Mouse (Mus musculus) frontal cortex, postnatal 36 days (tissue): ENCODE data around the gene Cdh6.

Source experiments
- DNase-seq, 2 experiments: peaks; one replicate each; pipeline ENCODE4 v3.0.0; 2022; ENCODE audit warnings: low spot score in 2 of 2

Cdh6 gene

GRCm38 (mm10) chr15:13165094-13165885 is 8.2 kb downstream of the Cdh6 start:
- DNase-seq: no peak

- DNase-seq: no peak
These were observed 17.7 kb downstream of the Cdh6 start for GRCm38 (mm10) chr15:13155820-13156219.

- no peak for DNase-seq
These were observed 18.1 kb downstream of the Cdh6 start for GRCm38 (mm10) chr15:13155418-13155817.

GRCm38 (mm10) chr15:13141983-13142382 is 31.5 kb downstream of the Cdh6 start:
- no peak for DNase-seq

- peak in 1 of 2 experiments; percentile 36 for DNase-seq
These were observed 33.8 kb downstream of the Cdh6 start for GRCm38 (mm10) chr15:13139662-13140061.

- DNase-seq: no peak
These were observed 36.3 kb downstream of the Cdh6 start for GRCm38 (mm10) chr15:13137166-13137565.

GRCm38 (mm10) chr15:13134086-13134485 is 39.4 kb downstream of the Cdh6 start:
- no peak for DNase-seq

- DNase-seq: no peak
These were observed 40.1 kb downstream of the Cdh6 start for GRCm38 (mm10) chr15:13133370-13133769.

- DNase-seq: no peak
These were observed 41.0 kb downstream of the Cdh6 start for GRCm38 (mm10) chr15:13132493-13132892.

GRCm38 (mm10) chr15:13130246-13130645 is 43.2 kb downstream of the Cdh6 start:
- no peak for DNase-seq

GRCm38 (mm10) chr15:13100341-13100740 is 73.1 kb downstream of the Cdh6 start:
- DNase-seq: no peak

GRCm38 (mm10) chr15:13097861-13098260 is 75.6 kb downstream of the Cdh6 start:
- DNase-seq: no peak

- no peak for DNase-seq
These were observed 78.1 kb downstream of the Cdh6 start for GRCm38 (mm10) chr15:13095406-13095805.

GRCm38 (mm10) chr15:13094881-13095256 is 78.6 kb downstream of the Cdh6 start:
- no peak for DNase-seq

- DNase-seq: no peak
These were observed 79.3 kb downstream of the Cdh6 start for GRCm38 (mm10) chr15:13093954-13094880.

GRCm38 (mm10) chr15:13092064-13092463 is 81.4 kb downstream of the Cdh6 start:
- DNase-seq: no peak

GRCm38 (mm10) chr15:13088504-13089058 is 84.9 kb downstream of the Cdh6 start:
- peak; percentile 60 to 66 for DNase-seq

GRCm38 (mm10) chr15:13084746-13085145 is 88.7 kb downstream of the Cdh6 start:
- no peak for DNase-seq

- no peak for DNase-seq
These were observed 96.4 kb downstream of the Cdh6 start for GRCm38 (mm10) chr15:13076908-13077669.

- no peak for DNase-seq
These were observed 99.4 kb downstream of the Cdh6 start for GRCm38 (mm10) chr15:13074047-13074446.

GRCm38 (mm10) chr15:13068213-13068516 is 105.3 kb downstream of the Cdh6 start:
- no peak for DNase-seq
